Mouse (Mus musculus): ENCODE measurements at regions not wholly inside any gene's neighbourhood (a gene's known extent, or its start where the extent isn't known, plus 50 kb on each side); places are given as distances from the start of the nearest gene placed in this dataset.
"Not testable (repeated sequence)": the region's sequence is repeated elsewhere in the genome, so short reads cannot be mapped to it uniquely, and the experiment has no call there.

DNA sequence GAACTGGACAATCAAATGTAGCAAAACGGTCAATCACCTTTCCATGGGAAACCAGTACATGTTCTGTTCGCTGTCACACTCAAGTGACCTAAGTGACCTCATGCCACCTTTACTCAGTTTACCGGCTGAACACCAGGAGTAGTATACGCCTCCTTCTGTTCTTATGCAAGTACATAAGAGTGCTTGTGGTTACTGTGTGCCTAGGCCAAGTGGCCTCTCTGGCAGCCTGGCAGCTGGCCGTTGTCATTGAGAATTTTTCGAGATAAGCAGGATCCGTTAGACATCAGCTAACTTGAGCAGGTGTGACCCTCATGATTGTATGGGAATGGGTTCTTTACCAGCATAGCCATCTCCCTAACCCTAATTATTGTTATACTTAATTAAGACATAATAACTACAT is 167.5 kb downstream of the Tomm20 start:
- no peak overlapping the region; the same call in 1 of the 2 replicates for H3K27ac ChIP-seq (ENCODE audit: low read length)
- 43% methylated on average over 7 of the region's 7 CpGs for WGBS (ENCODE audit: insufficient replicate concordance)
- H3K4me2 ChIP-seq (ENCODE audit: low read depth, low read length), result no peak overlapping the region
- H3K36me3 ChIP-seq (ENCODE audit: control insufficient read depth, insufficient read depth), result no peaks in the 10 kb centered on the region
- H3K4me3 ChIP-seq (ENCODE audit: low read depth, low read length), result no peak overlapping the region
- H3K9me3 ChIP-seq (replicated peaks; ENCODE audit: control insufficient read depth, low read length), result no peaks in the 10 kb centered on the region
- ATAC-seq (ENCODE audit: low read depth), result no peak
- no peak overlapping the region for H3K9ac ChIP-seq (ENCODE audit: low read depth, low read length)
- H3K27me3 ChIP-seq (ENCODE audit: control insufficient read depth, insufficient read depth, low read depth, low read length), result no peaks in the 10 kb centered on the region
- peaks cover 30% of the 10 kb centered on the region for H3K4me1 ChIP-seq (ENCODE audit: control insufficient read depth, low read depth, low read length)

DNA sequence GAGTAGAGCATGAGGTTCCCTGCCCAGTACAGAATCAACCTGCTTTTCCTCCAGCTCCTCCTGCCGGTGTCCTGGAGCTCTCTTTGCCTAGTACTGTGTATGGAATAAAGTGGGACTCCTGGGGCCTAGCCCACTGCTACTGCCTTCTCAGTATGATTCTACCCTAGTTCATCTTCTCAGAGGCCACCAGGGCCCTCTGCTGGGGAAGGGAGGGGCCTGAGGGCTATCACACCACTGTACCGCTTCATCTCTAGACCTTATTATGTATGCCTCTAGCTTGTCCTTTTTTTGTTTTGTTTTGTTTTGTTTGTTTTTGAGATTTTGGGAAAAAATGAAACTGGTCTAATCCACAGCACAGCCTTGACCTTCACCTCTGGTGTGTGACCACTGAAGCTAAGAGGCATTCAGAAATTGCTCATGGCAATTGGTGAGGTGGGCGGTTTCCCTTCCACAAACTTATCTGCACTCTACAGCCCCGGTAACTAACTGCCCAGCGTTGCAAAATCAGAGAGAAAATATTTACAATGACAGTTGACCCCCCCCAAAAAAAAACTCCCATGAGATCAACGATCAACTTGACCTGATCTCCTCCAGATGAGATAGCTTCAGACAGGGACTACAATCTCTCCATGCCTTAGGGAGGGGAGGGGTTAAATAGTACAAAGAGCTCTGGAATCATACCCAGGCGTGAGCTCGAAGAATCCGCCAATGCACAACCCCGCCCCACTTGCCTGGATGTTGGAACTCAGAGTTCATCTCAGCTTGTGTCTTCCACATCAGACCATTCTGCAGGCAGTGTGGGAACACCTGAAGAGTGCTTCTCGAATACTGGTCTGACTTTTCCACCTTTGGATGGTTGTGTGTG is 168.8 kb downstream of the Tomm20 start:
- Histone ChIP-seq H3K27ac (ENCODE audit: low read length) (peak overlapping the region; percentile 3), H3K4me2 (ENCODE audit: low read depth, low read length) (no peak overlapping the region; the same call in 1 of the 2 replicates)
- ATAC-seq (ENCODE audit: low read depth), result peak; percentile 73

DNA sequence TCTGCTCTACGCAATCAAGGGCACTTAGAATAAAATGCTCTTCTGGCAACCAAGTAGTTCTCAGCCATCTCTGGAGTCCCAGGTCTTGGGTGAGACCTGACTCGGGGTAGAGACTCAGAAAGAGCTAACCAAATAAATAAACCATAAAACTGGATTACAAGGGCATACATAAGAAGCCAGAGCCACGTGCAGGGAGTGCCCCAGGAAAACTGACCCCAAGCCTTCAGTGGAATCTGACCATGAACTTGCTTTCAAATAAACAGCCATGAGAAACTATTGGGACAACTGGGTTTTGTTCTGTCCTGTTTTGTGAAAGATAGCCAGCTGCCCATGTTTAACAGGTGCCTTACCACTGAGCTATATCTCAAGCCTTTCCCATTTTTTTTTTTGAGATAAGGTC is 170.3 kb downstream of the Tomm20 start:
- no peak for ATAC-seq (ENCODE audit: low read depth)

More for the DNA sequence above, 168.8 kb downstream of the Tomm20 start:
- Histone ChIP-seq H3K9ac (ENCODE audit: low read depth, low read length) (no peak overlapping the region), H3K9me3 (replicated peaks; ENCODE audit: control insufficient read depth, low read length) (no peaks in the 10 kb centered on the region), H3K36me3 (ENCODE audit: control insufficient read depth, insufficient read depth) (no peaks in the 10 kb centered on the region), H3K27me3 (ENCODE audit: control insufficient read depth, insufficient read depth, low read depth, low read length) (no peaks in the 10 kb centered on the region), H3K4me1 (ENCODE audit: control insufficient read depth, low read depth, low read length) (peaks cover 30% of the 10 kb centered on the region), H3K4me3 (ENCODE audit: low read depth, low read length) (no peak overlapping the region)
- WGBS (ENCODE audit: insufficient replicate concordance), result 24% methylated on average over 11 of the region's 11 CpGs

DNA sequence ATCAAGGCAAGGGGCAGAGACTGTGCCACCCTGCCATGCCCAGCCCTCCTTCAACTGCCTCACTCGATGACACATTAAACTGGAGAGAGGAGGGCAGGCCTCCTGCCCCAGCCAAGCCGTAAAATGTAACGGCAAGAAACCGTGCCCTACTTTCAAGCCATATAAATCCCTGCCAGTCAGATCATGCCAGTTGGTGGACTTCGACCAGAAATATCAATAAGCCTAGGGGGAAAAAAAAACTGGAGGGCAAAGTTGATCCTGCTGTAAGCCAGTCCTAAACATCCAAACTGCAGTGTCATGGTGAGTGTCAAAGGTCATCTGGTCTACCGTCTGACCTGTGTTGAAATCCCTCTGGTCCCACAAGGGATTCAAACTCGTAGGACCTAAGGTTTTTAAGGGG is 170.8 kb downstream of the Tomm20 start:
- Histone ChIP-seq H3K36me3 (ENCODE audit: control insufficient read depth, insufficient read depth) (no peaks in the 10 kb centered on the region), H3K4me2 (ENCODE audit: low read depth, low read length) (no peak overlapping the region), H3K9me3 (replicated peaks; ENCODE audit: control insufficient read depth, low read length) (no peaks in the 10 kb centered on the region), H3K27me3 (ENCODE audit: control insufficient read depth, insufficient read depth, low read depth, low read length) (no peaks in the 10 kb centered on the region), H3K27ac (ENCODE audit: low read length) (peak overlapping the region; percentile 57), H3K4me1 (ENCODE audit: control insufficient read depth, low read depth, low read length) (peaks cover 30% of the 10 kb centered on the region), H3K9ac (ENCODE audit: low read depth, low read length) (no peak overlapping the region), H3K4me3 (ENCODE audit: low read depth, low read length) (no peak overlapping the region)
- WGBS (ENCODE audit: insufficient replicate concordance), result 57% methylated on average over 7 of the region's 7 CpGs
- ATAC-seq (ENCODE audit: low read depth), result peak; percentile 40

More for the DNA sequence above, 170.3 kb downstream of the Tomm20 start:
- 61% methylated on average over 3 of the region's 3 CpGs for WGBS (ENCODE audit: insufficient replicate concordance)
- Histone ChIP-seq H3K4me3 (ENCODE audit: low read depth, low read length) (no peak overlapping the region), H3K27me3 (ENCODE audit: control insufficient read depth, insufficient read depth, low read depth, low read length) (no peaks in the 10 kb centered on the region), H3K9me3 (replicated peaks; ENCODE audit: control insufficient read depth, low read length) (no peaks in the 10 kb centered on the region), H3K4me1 (ENCODE audit: control insufficient read depth, low read depth, low read length) (peaks cover 30% of the 10 kb centered on the region), H3K36me3 (ENCODE audit: control insufficient read depth, insufficient read depth) (no peaks in the 10 kb centered on the region), H3K4me2 (ENCODE audit: low read depth, low read length) (no peak overlapping the region), H3K9ac (ENCODE audit: low read depth, low read length) (no peak overlapping the region), H3K27ac (ENCODE audit: low read length) (peak overlapping the region; percentile 29; the same call in 1 of the 2 replicates)

DNA sequence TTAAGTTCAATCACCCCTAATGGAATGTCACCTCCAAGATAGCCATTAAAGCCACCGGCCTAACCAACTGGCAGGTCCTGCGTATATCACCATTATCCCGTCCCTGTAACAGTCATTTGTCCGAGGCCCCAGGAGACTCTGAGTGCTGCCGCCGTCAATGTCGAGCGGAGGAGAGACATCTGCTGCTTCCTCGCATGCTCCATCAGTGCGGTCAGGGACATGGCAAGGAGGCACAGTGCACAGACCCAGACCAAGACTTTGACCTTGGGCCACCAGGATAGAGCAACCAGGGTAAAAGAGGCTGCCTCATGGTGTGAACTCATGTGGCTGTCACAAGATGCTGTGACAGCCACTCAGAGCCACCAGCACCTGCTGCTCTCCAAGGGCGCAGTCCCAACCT is 172.9 kb downstream of the Tomm20 start:
- Histone ChIP-seq H3K4me1 (ENCODE audit: control insufficient read depth, low read depth, low read length) (peaks cover 22% of the 10 kb centered on the region), H3K36me3 (ENCODE audit: control insufficient read depth, insufficient read depth) (no peaks in the 10 kb centered on the region), H3K9me3 (replicated peaks; ENCODE audit: control insufficient read depth, low read length) (no peaks in the 10 kb centered on the region), H3K9ac (ENCODE audit: low read depth, low read length) (no peak overlapping the region), H3K4me3 (ENCODE audit: low read depth, low read length) (no peak overlapping the region), H3K4me2 (ENCODE audit: low read depth, low read length) (no peak overlapping the region), H3K27ac (ENCODE audit: low read length) (no peak overlapping the region), H3K27me3 (ENCODE audit: control insufficient read depth, insufficient read depth, low read depth, low read length) (no peaks in the 10 kb centered on the region)
- WGBS (ENCODE audit: insufficient replicate concordance), result 78% methylated on average over 11 of the region's 11 CpGs
- no peak for ATAC-seq (ENCODE audit: low read depth)

DNA sequence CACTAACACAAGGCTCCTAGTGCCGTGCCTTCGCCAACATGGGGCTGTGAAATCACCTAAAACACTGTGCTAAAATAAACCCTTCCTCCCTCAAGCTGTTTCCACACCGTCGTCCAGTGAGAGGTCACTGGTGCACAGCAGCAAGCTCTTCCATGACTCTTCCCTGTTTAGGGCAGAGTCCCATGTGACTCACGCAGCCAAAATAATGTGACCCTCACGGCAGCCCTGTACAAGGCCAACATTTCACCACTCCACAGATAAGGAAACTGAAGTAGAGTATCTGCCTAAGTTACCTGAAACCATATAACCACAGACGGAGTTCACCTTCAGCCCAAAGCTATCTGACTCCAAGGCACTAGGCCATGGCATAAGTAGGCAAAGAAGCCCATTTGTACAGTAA is 173.4 kb downstream of the Tomm20 start:
- Histone ChIP-seq H3K27ac (ENCODE audit: low read length) (no peak overlapping the region), H3K4me3 (ENCODE audit: low read depth, low read length) (no peak overlapping the region), H3K27me3 (ENCODE audit: control insufficient read depth, insufficient read depth, low read depth, low read length) (no peaks in the 10 kb centered on the region), H3K4me1 (ENCODE audit: control insufficient read depth, low read depth, low read length) (peaks cover 17% of the 10 kb centered on the region), H3K36me3 (ENCODE audit: control insufficient read depth, insufficient read depth) (no peaks in the 10 kb centered on the region), H3K9ac (ENCODE audit: low read depth, low read length) (no peak overlapping the region), H3K4me2 (ENCODE audit: low read depth, low read length) (no peak overlapping the region), H3K9me3 (replicated peaks; ENCODE audit: control insufficient read depth, low read length) (no peaks in the 10 kb centered on the region)
- ATAC-seq (ENCODE audit: low read depth), result no peak
- 55% methylated on average over 7 of the region's 7 CpGs for WGBS (ENCODE audit: insufficient replicate concordance)

DNA sequence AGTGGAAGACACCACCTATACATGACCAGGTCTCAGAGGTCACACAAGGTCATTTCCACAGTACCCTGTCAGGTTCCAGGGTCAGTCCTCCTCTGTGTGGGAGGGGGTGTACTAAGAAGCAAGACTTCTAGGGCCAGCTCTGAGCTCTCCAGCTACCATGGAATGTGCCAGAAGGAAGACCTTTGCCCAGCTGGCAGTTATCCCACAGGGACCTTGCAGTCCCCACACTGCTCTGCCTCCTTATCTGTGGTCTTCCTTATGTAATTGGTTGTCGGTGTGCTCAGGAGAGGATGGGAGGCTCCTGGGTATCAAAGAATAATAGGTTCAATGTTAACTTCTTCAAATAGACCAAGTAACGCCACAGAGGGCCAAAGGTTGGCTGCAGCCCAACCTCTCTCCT is 175.3 kb downstream of the Tomm20 start:
- WGBS (ENCODE audit: insufficient replicate concordance), result 39% methylated on average over 2 of the region's 2 CpGs
- H3K4me3 ChIP-seq (ENCODE audit: low read depth, low read length); H3K4me2 ChIP-seq (ENCODE audit: low read depth, low read length); H3K27me3 ChIP-seq (ENCODE audit: control insufficient read depth, insufficient read depth, low read depth, low read length); H3K4me1 ChIP-seq (ENCODE audit: control insufficient read depth, low read depth, low read length); ATAC-seq (ENCODE audit: low read depth); H3K9me3 ChIP-seq (replicated peaks; ENCODE audit: control insufficient read depth, low read length); H3K9ac ChIP-seq (ENCODE audit: low read depth, low read length); H3K27ac ChIP-seq (ENCODE audit: low read length); H3K36me3 ChIP-seq (ENCODE audit: control insufficient read depth, insufficient read depth): not testable (repeated sequence)

DNA sequence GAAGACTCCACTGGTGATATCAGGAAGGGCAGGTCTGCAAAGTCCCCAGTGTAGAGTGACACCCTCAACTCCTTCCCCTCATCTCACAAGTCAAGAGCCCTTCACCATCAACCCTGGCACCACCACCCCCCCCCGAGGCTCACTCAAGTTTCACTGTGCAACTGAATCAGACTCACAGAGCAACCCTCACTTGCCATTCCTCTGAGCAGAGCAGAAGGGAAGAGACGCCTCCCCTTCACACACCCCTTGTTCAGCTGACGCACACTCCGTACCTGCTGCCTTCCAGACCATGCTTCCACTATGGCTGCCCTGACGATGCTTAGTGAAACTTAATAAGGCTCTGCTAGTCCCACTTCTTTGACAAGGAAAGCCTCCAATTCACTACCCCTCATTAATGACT is 174.4 kb upstream of the Irf2bp2 start:
- H3K4me1 ChIP-seq (ENCODE audit: control insufficient read depth, low read depth, low read length), result no peaks in the 10 kb centered on the region; the same call in none of the 2 replicates
- no peak overlapping the region for H3K9ac ChIP-seq (ENCODE audit: low read depth, low read length)
- no peaks in the 10 kb centered on the region for H3K27me3 ChIP-seq (ENCODE audit: control insufficient read depth, insufficient read depth, low read depth, low read length)
- no peak overlapping the region for H3K4me2 ChIP-seq (ENCODE audit: low read depth, low read length)
- WGBS (ENCODE audit: insufficient replicate concordance), result 68% methylated on average over 5 of the region's 5 CpGs
- no peak overlapping the region for H3K4me3 ChIP-seq (ENCODE audit: low read depth, low read length)
- no peaks in the 10 kb centered on the region for H3K36me3 ChIP-seq (ENCODE audit: control insufficient read depth, insufficient read depth)
- H3K9me3 ChIP-seq (replicated peaks; ENCODE audit: control insufficient read depth, low read length), result no peaks in the 10 kb centered on the region
- H3K27ac ChIP-seq (ENCODE audit: low read length), result no peak overlapping the region
- no peak for ATAC-seq (ENCODE audit: low read depth)

DNA sequence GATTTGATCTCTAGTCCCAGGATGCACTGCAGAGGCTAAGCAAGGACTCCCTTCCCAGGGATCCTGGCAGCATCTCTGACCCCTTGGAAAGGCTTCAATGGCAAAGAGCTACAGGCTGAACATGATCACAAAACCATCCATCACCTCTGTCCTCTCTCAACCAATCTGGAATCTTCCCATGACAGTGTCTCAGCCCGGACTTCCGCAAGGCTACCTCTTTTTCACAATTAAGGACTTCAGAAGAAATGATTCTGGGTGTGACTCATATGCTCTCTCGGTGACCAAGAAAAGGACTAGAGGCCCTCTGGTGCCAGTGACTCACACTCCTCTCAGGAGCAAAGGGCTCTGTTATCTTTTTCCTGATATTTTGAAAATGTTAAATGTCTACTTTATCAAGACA is 173.6 kb upstream of the Irf2bp2 start:
- no peak for ATAC-seq (ENCODE audit: low read depth)
- Histone ChIP-seq H3K27me3 (ENCODE audit: control insufficient read depth, insufficient read depth, low read depth, low read length) (no peaks in the 10 kb centered on the region), H3K4me2 (ENCODE audit: low read depth, low read length) (no peak overlapping the region), H3K9me3 (replicated peaks; ENCODE audit: control insufficient read depth, low read length) (no peaks in the 10 kb centered on the region), H3K36me3 (ENCODE audit: control insufficient read depth, insufficient read depth) (no peaks in the 10 kb centered on the region), H3K4me3 (ENCODE audit: low read depth, low read length) (no peak overlapping the region), H3K4me1 (ENCODE audit: control insufficient read depth, low read depth, low read length) (no peaks in the 10 kb centered on the region; the same call in none of the 2 replicates), H3K27ac (ENCODE audit: low read length) (no peak overlapping the region), H3K9ac (ENCODE audit: low read depth, low read length) (no peak overlapping the region)
- 68% methylated on average over 3 of the region's 3 CpGs for WGBS (ENCODE audit: insufficient replicate concordance)
